Mouse (Mus musculus): ENCODE measurements around the gene Mxd1. TPM values are rescaled to one million over a fixed set of nuclear protein-coding genes. Genes with fewer than 3 reads are reported as not detected.
A peak's percentile ranks its signal among the peaks of the same experiment; 100 is the strongest.

The Mxd1 gene
- polyA plus RNA-seq, 1 experiment from 2014 or later = 16.6 TPM

GRCm38 (mm10) chr6:86599197-86599596 lies 69.8 kb downstream of the Mxd1 start:
- H3K9ac ChIP-seq = no peak overlapping the region
- H3K36me3 ChIP-seq (replicated peaks; ENCODE audit: control insufficient read depth, insufficient read depth) = no peaks in the 10 kb centered on the region
- H3K27ac ChIP-seq = no peak overlapping the region
- no peaks in the 10 kb centered on the region for H3K4me1 ChIP-seq (replicated peaks; ENCODE audit: control insufficient read depth, insufficient read depth, low read length)
- H3K4me2 ChIP-seq (replicated peaks) = no peak overlapping the region
- ATAC-seq (ENCODE audit: low FRiP score) (0 out of 2 replicates have a peak, but pooled peaks have one; percentile 11), DNase-seq (ENCODE audit: low spot score) (peak; percentile 86)
- H3K9me3 ChIP-seq (ENCODE audit: control insufficient read depth, low read length) = no peaks in the 10 kb centered on the region
- no peaks in the 10 kb centered on the region for H3K27me3 ChIP-seq (ENCODE audit: control insufficient read depth, insufficient read depth, low read length)
- 24% methylated on average over 4 of the region's 4 CpGs for WGBS
- H3K4me3 ChIP-seq (replicated peaks; ENCODE audit: low read length) = no peak overlapping the region

DNA sequence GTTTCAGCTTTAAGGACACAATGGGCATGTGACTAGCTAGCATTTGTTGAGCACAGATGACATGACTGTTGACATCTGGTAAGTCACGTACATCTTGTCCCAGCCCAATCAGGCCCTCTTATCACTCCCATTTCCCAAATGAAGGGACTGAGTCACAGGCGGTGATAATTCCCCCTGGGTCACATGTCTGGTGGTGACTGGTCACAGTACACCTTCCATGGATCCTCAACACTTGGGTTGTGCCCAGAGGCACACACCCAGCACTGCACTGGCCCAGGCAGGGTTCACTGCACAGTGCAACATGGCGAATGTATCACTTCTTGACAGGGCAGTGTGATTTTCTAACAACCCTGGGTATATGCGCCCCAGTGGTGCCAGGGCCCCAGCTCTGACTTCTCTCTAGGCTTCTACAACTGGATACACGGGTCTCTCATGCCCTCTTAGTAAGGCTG lies 70.2 kb downstream of the Mxd1 start:
- H3K27ac ChIP-seq = no peak overlapping the region
- no peak overlapping the region for H3K4me3 ChIP-seq (replicated peaks; ENCODE audit: low read length)
- no peak overlapping the region for H3K4me2 ChIP-seq (replicated peaks)
- no peaks in the 10 kb centered on the region for H3K4me1 ChIP-seq (replicated peaks; ENCODE audit: control insufficient read depth, insufficient read depth, low read length)
- no peak overlapping the region for H3K9ac ChIP-seq
- H3K9me3 ChIP-seq (ENCODE audit: control insufficient read depth, low read length) = no peaks in the 10 kb centered on the region
- H3K36me3 ChIP-seq (replicated peaks; ENCODE audit: control insufficient read depth, insufficient read depth) = no peaks in the 10 kb centered on the region
- ATAC-seq (ENCODE audit: low FRiP score) (no peak), DNase-seq (ENCODE audit: low spot score) (no peak)
- H3K27me3 ChIP-seq (ENCODE audit: control insufficient read depth, insufficient read depth, low read length) = no peaks in the 10 kb centered on the region
- 71% methylated on average over 5 of the region's 5 CpGs for WGBS

Other genes starting within 250 kb of the Mxd1 start
- gene Gm44790, start 242.5 kb downstream of the Mxd1 start, polyA plus RNA-seq (2014; fragmentation: Nextera tagmentation; extraction: Ambion mirVana) = not detected in 2 replicates
- gene C87436, start 230.8 kb downstream of the Mxd1 start, polyA plus RNA-seq (2014; fragmentation: Nextera tagmentation; extraction: Ambion mirVana) = 19.2 and 21.6 TPM in 2 replicates
- 313 and 316 TPM in 2 replicates for gene Pcbp1, start 142.8 kb downstream of the Mxd1 start, polyA plus RNA-seq (2014; fragmentation: Nextera tagmentation; extraction: Ambion mirVana)
- gene Asprv1, start 41.0 kb downstream of the Mxd1 start, polyA plus RNA-seq (2014; fragmentation: Nextera tagmentation; extraction: Ambion mirVana) = 0.26 and 0.86 TPM in 2 replicates
- gene Snrnp27, start 15.4 kb upstream of the Mxd1 start, polyA plus RNA-seq (2014; fragmentation: Nextera tagmentation; extraction: Ambion mirVana) = 95.1 and 99.1 TPM in 2 replicates
- gene Gmcl1, start 64.2 kb upstream of the Mxd1 start, polyA plus RNA-seq (2014; fragmentation: Nextera tagmentation; extraction: Ambion mirVana) = 40.8 and 44.8 TPM in 2 replicates
- 5.2 and 5.7 TPM in 2 replicates for gene Anxa4, start 124.4 kb upstream of the Mxd1 start, polyA plus RNA-seq (2014; fragmentation: Nextera tagmentation; extraction: Ambion mirVana)
- 49.8 and 52.7 TPM in 2 replicates for gene Aak1, start 180.4 kb upstream of the Mxd1 start, polyA plus RNA-seq (2014; fragmentation: Nextera tagmentation; extraction: Ambion mirVana)

Data from hindbrain, embryonic 14.5 days (tissue).